Mouse (Mus musculus): ENCODE measurements around the gene Rxfp2.

- no peak for TF ChIP-seq CTCF (IDR thresholded peaks at IDR 0.05; ENCODE audit: low read depth, low read length)
- no peak for TF ChIP-seq POLR2A (IDR thresholded peaks at IDR 0.05; ENCODE audit: extremely low read depth, insufficient read depth, low read length)
These were observed 51.6 kb downstream of the Rxfp2 start for GRCm38 (mm10) chr5:150070086-150070485.
